Mouse (Mus musculus) lung, postnatal 14 days (tissue): ENCODE data around the gene Klhl5.

Source experiments
- DNase-seq: peaks from one replicate; pipeline ENCODE4 v3.0.0; 2021

The Klhl5 gene

GRCm38 (mm10) chr5:65150376-65150955 lies 43.1 kb downstream of the Klhl5 start:
- no peak for DNase-seq

GRCm38 (mm10) chr5:65151276-65151675 lies 43.9 kb downstream of the Klhl5 start:
- DNase-seq: no peak

GRCm38 (mm10) chr5:65151767-65152166 lies 44.4 kb downstream of the Klhl5 start:
- DNase-seq: no peak

- no peak for DNase-seq
Measured at GRCm38 (mm10) chr5:65154287-65154686, 46.9 kb downstream of the Klhl5 start.

- peak; percentile 44 for DNase-seq
Measured at GRCm38 (mm10) chr5:65156853-65157252, 49.5 kb downstream of the Klhl5 start.

- peak; percentile 75 for DNase-seq
Measured at GRCm38 (mm10) chr5:65157412-65158381, 50.4 kb downstream of the Klhl5 start.

GRCm38 (mm10) chr5:65158696-65159305 lies 51.5 kb downstream of the Klhl5 start:
- no peak for DNase-seq

GRCm38 (mm10) chr5:65163001-65163400 lies 55.7 kb downstream of the Klhl5 start:
- DNase-seq: no peak

GRCm38 (mm10) chr5:65163489-65164092 lies 56.3 kb downstream of the Klhl5 start:
- DNase-seq: no peak

GRCm38 (mm10) chr5:65170206-65170605 lies 62.9 kb downstream of the Klhl5 start:
- no peak for DNase-seq

- peak; percentile 29 for DNase-seq
Measured at GRCm38 (mm10) chr5:65175035-65175917, 67.9 kb downstream of the Klhl5 start.

GRCm38 (mm10) chr5:65175918-65176484 lies 68.7 kb downstream of the Klhl5 start:
- no peak for DNase-seq

GRCm38 (mm10) chr5:65177026-65177514 lies 69.7 kb downstream of the Klhl5 start:
- DNase-seq: peak; percentile 61

- no peak for DNase-seq
Measured at GRCm38 (mm10) chr5:65178477-65178876, 71.1 kb downstream of the Klhl5 start.

GRCm38 (mm10) chr5:65181160-65181793 lies 73.9 kb downstream of the Klhl5 start:
- DNase-seq: no peak

- DNase-seq: no peak
Measured at GRCm38 (mm10) chr5:65181794-65182169, 74.4 kb downstream of the Klhl5 start.

GRCm38 (mm10) chr5:65182268-65182667 lies 74.9 kb downstream of the Klhl5 start:
- DNase-seq: no peak

GRCm38 (mm10) chr5:65191601-65192000 lies 84.3 kb downstream of the Klhl5 start:
- no peak for DNase-seq

GRCm38 (mm10) chr5:65194441-65194840 lies 87.1 kb downstream of the Klhl5 start:
- no peak for DNase-seq

- peak; percentile 97 for DNase-seq
Measured at GRCm38 (mm10) chr5:65199346-65200128, 92.2 kb downstream of the Klhl5 start, which contains the start of gene Wdr19. Wdr19 (plus strand) TSS chr5:65199696.
